Mouse (Mus musculus): ENCODE measurements around the gene Xylt1. TPM values are rescaled to one million over a fixed set of nuclear protein-coding genes. Genes with fewer than 3 reads are reported as not detected.

Xylt1 gene
- polyA plus RNA-seq, 1 experiment: 8.3 TPM

GRCm38 (mm10) chr7:117442639-117443038 is 61.9 kb downstream of the Xylt1 start:
- Histone ChIP-seq H3K4me1 (ENCODE audit: control insufficient read depth, insufficient read depth, low read length) (no peaks in the 10 kb centered on the region), H3K27ac (ENCODE audit: insufficient read depth, low read length) (no peak overlapping the region), H3K4me3 (replicated peaks; ENCODE audit: insufficient read depth, low read depth, low read length) (no peak overlapping the region), H3K27me3 (ENCODE audit: control insufficient read depth, insufficient read depth, low read length) (no peaks in the 10 kb centered on the region)
- no peak for DNase-seq
- 76% methylated on average over 2 of the region's 2 CpGs for WGBS
- TF ChIP-seq CTCF (IDR thresholded peaks at IDR 0.05; ENCODE audit: borderline replicate concordance, insufficient read depth, low read depth, low read length): no peak
- TF ChIP-seq POLR2A (IDR thresholded peaks at IDR 0.05; ENCODE audit: borderline replicate concordance, insufficient read depth, low read length): no peak

GRCm38 (mm10) chr7:117443215-117443614 is 62.4 kb downstream of the Xylt1 start:
- 94% methylated on average over 7 of the region's 7 CpGs for WGBS
- Histone ChIP-seq H3K4me3 (replicated peaks; ENCODE audit: insufficient read depth, low read depth, low read length) (no peak overlapping the region), H3K4me1 (ENCODE audit: control insufficient read depth, insufficient read depth, low read length) (no peaks in the 10 kb centered on the region), H3K27me3 (ENCODE audit: control insufficient read depth, insufficient read depth, low read length) (no peaks in the 10 kb centered on the region), H3K27ac (ENCODE audit: insufficient read depth, low read length) (no peak overlapping the region)
- DNase-seq: no peak
- TF ChIP-seq POLR2A (IDR thresholded peaks at IDR 0.05; ENCODE audit: borderline replicate concordance, insufficient read depth, low read length) (no peak), CTCF (IDR thresholded peaks at IDR 0.05; ENCODE audit: borderline replicate concordance, insufficient read depth, low read depth, low read length) (no peak)

GRCm38 (mm10) chr7:117445471-117445870 is 64.7 kb downstream of the Xylt1 start:
- Histone ChIP-seq H3K4me3 (replicated peaks; ENCODE audit: insufficient read depth, low read depth, low read length) (no peak overlapping the region), H3K4me1 (ENCODE audit: control insufficient read depth, insufficient read depth, low read length) (no peaks in the 10 kb centered on the region), H3K27ac (ENCODE audit: insufficient read depth, low read length) (no peak overlapping the region), H3K27me3 (ENCODE audit: control insufficient read depth, insufficient read depth, low read length) (no peaks in the 10 kb centered on the region)
- no peak for DNase-seq
- WGBS: 68% methylated on average over 3 of the region's 3 CpGs
- TF ChIP-seq POLR2A (IDR thresholded peaks at IDR 0.05; ENCODE audit: borderline replicate concordance, insufficient read depth, low read length): no peak
- TF ChIP-seq CTCF (IDR thresholded peaks at IDR 0.05; ENCODE audit: borderline replicate concordance, insufficient read depth, low read depth, low read length): no peak

GRCm38 (mm10) chr7:117449605-117450004 is 68.8 kb downstream of the Xylt1 start:
- no peak overlapping the region for H3K27ac ChIP-seq (ENCODE audit: insufficient read depth, low read length)
- no peak for TF ChIP-seq POLR2A (IDR thresholded peaks at IDR 0.05; ENCODE audit: borderline replicate concordance, insufficient read depth, low read length)
- no peak for TF ChIP-seq CTCF (IDR thresholded peaks at IDR 0.05; ENCODE audit: borderline replicate concordance, insufficient read depth, low read depth, low read length)
- over 99% methylated on average over 5 of the region's 5 CpGs for WGBS
- H3K27me3 ChIP-seq (ENCODE audit: control insufficient read depth, insufficient read depth, low read length): no peaks in the 10 kb centered on the region; the same call in 1 of the 2 replicates
- H3K4me1 ChIP-seq (ENCODE audit: control insufficient read depth, insufficient read depth, low read length): no peaks in the 10 kb centered on the region; the same call in 1 of the 2 replicates
- no peak overlapping the region for H3K4me3 ChIP-seq (replicated peaks; ENCODE audit: insufficient read depth, low read depth, low read length)
- no peak for DNase-seq

GRCm38 (mm10) chr7:117451212-117451611 is 70.4 kb downstream of the Xylt1 start:
- Histone ChIP-seq H3K4me3 (replicated peaks; ENCODE audit: insufficient read depth, low read depth, low read length) (no peak overlapping the region), H3K4me1 (ENCODE audit: control insufficient read depth, insufficient read depth, low read length) (no peaks in the 10 kb centered on the region; the same call in 1 of the 2 replicates), H3K27me3 (ENCODE audit: control insufficient read depth, insufficient read depth, low read length) (no peaks in the 10 kb centered on the region; the same call in 1 of the 2 replicates), H3K27ac (ENCODE audit: insufficient read depth, low read length) (no peak overlapping the region)
- no peak for DNase-seq
- no peak for TF ChIP-seq POLR2A (IDR thresholded peaks at IDR 0.05; ENCODE audit: borderline replicate concordance, insufficient read depth, low read length)

- Histone ChIP-seq H3K27me3 (ENCODE audit: control insufficient read depth, insufficient read depth, low read length) (no peaks in the 10 kb centered on the region; the same call in 1 of the 2 replicates), H3K4me1 (ENCODE audit: control insufficient read depth, insufficient read depth, low read length) (no peaks in the 10 kb centered on the region; the same call in 1 of the 2 replicates), H3K4me3 (replicated peaks; ENCODE audit: insufficient read depth, low read depth, low read length) (no peak overlapping the region), H3K27ac (ENCODE audit: insufficient read depth, low read length) (no peak overlapping the region)
- TF ChIP-seq POLR2A (IDR thresholded peaks at IDR 0.05; ENCODE audit: borderline replicate concordance, insufficient read depth, low read length): no peak
- no peak for TF ChIP-seq CTCF (IDR thresholded peaks at IDR 0.05; ENCODE audit: borderline replicate concordance, insufficient read depth, low read depth, low read length)
- no peak for DNase-seq
- 15% methylated on average over 2 of the region's 2 CpGs for WGBS
Observed at GRCm38 (mm10) chr7:117452269-117452668, 71.5 kb downstream of the Xylt1 start.

- TF ChIP-seq POLR2A (IDR thresholded peaks at IDR 0.05; ENCODE audit: borderline replicate concordance, insufficient read depth, low read length) (no peak), CTCF (IDR thresholded peaks at IDR 0.05; ENCODE audit: borderline replicate concordance, insufficient read depth, low read depth, low read length) (no peak)
- Histone ChIP-seq H3K4me3 (replicated peaks; ENCODE audit: insufficient read depth, low read depth, low read length) (no peak overlapping the region), H3K27ac (ENCODE audit: insufficient read depth, low read length) (no peak overlapping the region), H3K27me3 (ENCODE audit: control insufficient read depth, insufficient read depth, low read length) (no peaks in the 10 kb centered on the region; the same call in 1 of the 2 replicates), H3K4me1 (ENCODE audit: control insufficient read depth, insufficient read depth, low read length) (no peaks in the 10 kb centered on the region; the same call in 1 of the 2 replicates)
- no peak for DNase-seq
- 92% methylated on average over 11 of the region's 11 CpGs for WGBS
Observed at GRCm38 (mm10) chr7:117454789-117455548, 74.2 kb downstream of the Xylt1 start.
